Mouse (Mus musculus) telencephalon, adult 2 months (tissue): ENCODE data around the gene Armc5.
A peak's percentile ranks its signal among the peaks of the same experiment; 100 is the strongest.

ENCODE experiments used
- DNase-seq: peaks from one replicate; pipeline ENCODE4 v3.0.0-alpha.2; 2011; ENCODE audit warnings: low read depth, low spot score

Gene Armc5

DNA sequence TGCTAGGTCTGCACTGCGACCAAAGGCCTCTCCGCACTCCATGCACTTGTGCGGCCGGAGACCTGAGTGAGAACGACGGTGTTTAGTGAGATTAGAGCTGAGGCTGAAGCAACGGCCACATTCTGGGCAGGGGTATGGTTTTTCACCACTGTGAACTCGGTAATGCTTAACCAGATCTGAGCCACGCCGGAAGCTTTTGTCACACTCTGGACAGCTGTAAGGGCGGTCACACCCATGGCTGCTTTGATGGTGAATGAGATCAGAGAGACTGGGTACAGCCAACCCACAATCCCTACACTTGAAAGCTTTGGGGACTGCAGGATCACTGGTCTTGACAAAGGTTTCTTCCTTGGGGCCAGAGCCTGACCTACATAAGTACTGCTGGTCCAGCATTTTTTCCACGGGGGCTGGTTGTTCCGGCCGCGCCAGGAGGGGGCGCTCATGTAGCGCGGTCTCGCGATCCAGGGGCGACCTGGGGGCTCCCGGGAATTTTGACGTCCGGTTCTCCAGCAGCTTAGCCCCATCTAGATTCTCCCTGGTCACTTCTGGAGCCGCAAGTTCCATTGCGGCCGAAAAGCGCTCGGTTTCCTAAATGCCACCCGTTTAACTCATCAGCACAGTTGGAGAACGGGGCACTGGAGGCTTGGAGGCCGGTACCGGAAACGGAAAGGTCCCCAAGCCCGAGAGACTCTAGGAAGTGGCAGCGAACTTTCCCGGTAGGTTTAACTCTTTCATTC is at the start of gene Armc5:
TSS of gene Armc5 (plus strand) at position 487 of the 737 bp plus-strand sequence.
- DNase-seq: no peak

DNA sequence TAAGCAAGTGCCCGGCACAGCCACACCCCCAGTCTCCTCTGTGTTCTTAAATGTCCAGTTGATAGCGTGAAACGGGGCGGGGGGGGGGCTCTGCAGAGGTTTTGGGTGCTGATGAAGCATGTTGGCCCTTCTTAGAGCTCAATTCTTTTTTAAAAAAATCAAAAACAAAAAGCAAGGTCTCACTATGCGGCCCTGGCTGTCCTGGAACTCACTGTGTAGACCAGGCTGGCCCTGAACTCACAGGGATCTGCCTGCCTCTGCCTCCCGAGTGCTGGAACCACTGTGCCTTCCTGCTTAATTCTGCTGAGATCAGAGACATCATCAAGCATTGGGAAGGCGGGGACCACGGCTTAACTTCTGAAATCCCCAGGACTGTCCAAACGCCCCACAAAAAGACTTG is 35.5 kb upstream of the Armc5 start:
- DNase-seq: no peak

DNA sequence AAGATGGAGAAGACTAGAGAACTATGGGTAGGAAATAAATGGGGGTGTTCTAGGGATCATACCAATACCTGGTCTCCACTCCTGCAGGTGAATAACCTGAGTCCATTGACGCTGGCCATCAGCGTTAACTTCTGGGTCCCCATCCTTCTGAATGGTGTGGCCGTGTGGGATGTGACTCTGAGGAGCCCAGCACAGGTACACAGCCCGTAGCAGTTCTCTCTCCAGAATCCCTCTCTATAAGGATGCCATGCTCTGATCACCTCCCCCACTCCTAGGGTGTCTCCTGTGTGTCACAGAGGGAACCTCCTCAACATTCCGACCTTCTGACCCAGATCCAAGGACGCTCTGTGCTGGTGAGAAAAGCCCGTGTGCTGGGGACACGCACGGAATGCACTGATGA is 34.1 kb upstream of the Armc5 start:
- DNase-seq: no peak

DNA sequence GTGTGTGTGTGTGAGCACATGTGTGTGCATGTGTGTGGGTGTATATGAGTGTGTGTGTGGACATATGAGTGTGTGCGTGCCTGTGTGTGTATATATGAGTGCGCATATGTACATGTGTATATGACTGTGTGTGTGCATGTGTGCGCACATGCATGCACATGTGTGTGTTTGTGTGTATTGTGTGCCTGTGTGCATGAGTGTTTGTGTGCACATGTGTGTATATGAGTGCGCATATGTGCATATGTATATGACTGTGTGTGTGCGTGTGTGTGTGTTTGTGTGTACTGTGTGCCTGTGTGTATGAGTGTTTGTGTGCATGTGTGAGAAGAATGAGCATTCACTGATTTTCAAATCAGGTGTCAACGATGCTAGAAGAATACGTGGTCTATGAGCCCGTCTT is 33.0 kb upstream of the Armc5 start:
- DNase-seq: no peak

DNA sequence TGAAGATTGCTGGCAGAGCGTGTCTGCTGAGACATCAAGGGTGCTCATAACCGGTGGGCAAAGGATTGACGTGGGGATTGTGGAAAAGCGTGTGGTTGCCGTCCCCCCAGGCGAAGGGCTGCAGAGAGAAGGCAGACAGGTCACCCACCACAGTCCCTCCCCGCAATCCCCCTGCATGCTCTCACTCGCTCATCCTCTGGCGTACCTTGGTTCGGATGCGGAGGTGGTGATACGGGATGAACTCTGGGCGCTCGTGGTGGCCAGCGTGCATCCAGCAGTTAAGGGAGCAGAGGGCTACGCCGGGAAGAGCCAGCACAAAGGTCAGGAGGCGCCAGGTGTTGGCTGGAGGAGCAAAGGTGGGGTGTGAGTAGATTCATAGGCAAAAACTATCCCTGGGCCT is 31.4 kb upstream of the Armc5 start:
- DNase-seq: no peak

DNA sequence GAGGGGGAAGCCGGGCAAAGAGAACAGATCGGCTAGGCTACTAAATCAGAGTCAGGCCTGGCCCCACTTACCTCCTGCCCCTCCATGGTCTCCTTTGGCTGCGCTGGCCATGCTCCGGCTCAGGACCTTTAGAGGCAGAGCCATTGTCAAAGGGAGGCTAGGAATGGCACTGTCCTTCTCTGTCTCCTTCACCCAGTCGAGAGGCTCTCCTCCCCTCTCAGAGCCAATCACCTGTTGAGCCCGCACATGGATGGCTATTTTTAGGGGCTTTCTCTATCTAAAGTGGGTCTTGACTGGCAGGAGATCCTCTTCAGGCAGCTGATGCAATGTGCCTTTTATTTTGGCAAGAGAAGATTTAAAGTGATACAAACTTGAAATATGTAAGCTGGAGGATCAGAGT is 31.0 kb upstream of the Armc5 start, which contains the start of gene Cox6a2:
TSS of gene Cox6a2 (minus strand) at position 236 of the 400 bp plus-strand sequence.
- no peak for DNase-seq

DNA sequence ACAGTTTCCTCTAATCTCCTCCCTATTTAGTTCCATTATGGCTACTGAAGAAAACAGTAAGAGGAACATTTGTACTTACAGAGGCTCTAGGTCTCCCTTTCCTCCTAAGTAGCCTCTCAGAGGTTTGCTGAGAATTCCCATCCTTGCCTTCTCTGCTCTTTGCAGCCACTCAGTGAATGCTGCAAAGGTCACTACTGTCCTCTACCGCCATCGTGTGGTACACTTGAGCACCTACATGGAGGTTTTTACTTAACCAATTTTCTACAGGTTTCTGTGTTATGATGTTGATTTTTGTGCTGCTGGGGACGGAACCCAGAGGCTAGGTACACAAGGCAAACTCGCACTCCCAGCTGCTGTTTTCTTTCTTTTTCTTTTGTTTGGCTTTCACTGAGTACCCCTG is 29.0 kb upstream of the Armc5 start:
- DNase-seq: peak; percentile 43

DNA sequence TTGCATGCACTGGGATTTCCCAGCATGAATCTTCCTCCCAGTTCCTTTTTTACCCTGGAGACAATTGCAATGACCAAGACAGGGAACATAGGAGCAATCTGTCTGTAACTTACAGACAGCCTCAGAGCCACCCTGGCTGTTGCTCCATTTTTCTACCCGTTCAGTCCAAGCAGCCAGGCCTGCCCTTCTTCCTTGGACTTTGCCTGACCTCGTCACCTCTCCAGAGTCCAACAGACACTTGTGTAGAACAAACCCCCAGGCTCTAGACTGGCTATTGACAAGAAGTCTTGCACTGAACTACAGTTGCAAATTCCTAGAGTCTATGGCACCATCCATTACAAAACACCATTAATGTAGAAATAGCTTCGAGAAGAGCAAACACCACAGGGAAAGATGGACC is 27.3 kb upstream of the Armc5 start:
- DNase-seq: no peak

DNA sequence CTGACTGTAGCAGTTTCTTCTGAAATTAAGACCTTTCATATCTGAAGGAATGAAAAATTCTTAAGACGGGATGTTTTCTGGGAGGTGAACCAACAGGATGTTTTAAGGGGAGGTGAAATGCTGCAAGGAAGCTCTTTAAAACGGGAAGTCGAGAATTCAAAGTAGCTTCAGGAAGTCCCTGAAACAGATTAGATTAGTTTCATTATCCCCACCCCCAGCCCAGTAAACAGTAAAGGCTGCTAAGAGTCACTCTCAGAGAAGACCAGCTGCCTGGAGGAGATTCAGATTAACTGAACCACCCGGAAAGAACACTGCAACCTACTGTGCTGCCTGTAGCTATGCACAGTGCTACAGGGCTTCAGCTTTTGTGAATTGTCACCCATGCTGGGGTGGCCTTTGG is 17.2 kb upstream of the Armc5 start:
- DNase-seq: no peak

DNA sequence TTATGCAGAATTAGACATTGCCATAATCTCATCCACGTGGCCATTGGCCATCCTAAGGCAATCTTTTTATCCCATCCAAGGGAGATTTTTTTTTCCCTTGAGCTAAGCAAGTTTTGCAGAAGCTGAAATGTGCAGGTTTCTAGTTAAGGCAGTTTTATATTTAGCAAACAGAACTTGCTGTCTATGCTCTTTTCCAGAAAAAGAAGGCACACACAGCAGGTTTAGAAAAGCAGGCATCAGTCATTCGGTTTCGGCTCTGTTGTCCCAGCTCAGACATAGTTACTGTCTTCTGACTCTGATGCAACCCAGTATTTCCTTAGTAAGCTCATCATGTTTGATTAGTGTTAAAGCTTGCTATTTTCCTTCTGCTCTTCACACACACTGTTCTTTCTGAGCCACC is 16.2 kb upstream of the Armc5 start:
- DNase-seq: peak; percentile 66

DNA sequence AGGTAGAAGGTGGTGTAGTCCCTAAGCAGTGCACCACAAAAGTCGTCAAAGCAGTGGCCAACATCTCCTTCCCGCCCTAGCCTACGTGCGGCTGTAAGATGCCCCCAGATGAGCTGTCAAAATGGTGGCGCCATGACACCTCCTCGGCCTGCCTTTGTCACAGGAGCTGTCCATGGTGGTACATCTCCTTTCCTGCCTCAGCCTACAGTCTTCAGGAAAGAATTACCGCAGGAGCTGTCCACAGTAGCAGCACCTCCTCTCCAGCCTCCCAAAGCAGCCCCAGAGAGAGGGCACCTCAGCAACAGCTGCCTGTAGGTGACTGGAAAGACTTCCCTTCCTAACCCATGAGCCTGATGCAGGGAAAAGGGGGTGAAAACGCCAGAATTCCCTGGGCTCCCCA is 5.4 kb upstream of the Armc5 start:
- DNase-seq: no peak

DNA sequence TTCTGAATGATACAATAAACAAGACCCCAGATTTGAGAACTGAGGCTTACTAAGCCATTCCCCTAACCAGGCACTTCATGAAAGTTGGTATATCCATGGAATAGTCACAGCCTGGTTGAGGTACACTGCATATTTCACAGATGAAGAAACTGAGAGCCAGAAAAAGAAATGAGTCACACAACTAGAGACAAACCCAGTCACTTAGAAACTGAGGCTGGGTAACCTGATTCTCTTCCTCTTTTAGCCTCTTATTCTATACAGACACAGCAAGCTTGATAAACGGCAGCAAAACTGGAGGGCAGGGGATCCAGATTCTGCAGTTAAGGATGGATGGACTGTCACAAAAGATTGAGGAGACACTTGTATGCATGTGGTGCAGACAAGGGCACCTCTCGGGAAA is 2.3 kb upstream of the Armc5 start:
- no peak for DNase-seq

DNA sequence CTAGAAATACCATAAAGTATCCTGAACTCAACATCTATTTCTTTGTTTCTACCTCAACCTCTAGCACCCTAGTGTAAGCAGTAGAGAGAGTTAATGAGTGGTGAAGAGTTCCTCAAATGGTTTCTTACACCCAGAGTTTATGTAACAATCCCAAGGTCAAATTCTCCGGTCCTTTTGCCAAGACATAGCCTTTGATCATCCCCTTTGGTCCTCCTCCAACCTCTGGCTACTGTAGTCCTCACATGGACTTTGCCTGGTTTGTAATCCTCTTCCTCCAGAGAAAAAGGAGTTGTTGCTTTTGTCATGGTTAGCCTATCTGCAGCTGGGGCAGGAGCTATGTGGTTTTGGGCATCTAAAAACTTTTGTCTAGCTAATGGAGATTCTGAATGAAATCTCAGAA is 1.7 kb upstream of the Armc5 start:
- DNase-seq: no peak

DNA sequence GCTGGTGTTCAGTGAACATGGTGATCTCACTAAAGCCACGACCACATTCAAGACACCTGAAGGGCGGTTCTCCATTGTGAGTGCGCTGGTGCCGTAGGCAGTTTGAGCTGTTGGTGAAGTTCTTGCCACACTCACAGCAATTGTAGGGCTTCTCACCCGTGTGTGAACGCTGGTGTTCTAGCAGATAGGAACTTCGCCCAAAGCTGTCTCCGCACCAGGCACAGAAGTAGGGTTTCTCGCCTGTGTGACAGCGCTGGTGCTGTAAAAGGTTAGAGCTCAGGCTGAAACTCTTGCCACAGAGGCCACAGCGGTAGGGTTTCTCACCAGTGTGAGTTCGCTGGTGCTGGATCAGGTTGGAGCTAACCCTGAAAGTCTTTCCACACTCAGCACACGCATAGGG is 716 bp upstream of the Armc5 start:
- DNase-seq: no peak

DNA sequence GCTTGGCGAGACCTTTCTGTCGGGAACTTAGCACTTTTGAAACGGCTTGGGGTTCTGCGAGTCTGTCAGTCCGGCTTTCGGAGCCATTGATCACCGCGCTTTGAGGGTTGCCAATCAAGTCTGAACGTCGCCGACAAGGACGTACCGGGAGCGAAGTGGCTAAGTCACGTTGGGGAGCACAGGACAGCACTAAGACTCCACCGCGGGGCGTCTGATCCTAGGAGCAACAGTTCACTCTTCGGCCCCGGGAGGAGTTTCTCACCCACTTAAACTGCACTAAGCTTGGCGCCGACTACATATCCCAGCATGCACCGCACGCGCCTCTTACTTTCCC is 418 bp downstream of the Armc5 start:
- no peak for DNase-seq

DNA sequence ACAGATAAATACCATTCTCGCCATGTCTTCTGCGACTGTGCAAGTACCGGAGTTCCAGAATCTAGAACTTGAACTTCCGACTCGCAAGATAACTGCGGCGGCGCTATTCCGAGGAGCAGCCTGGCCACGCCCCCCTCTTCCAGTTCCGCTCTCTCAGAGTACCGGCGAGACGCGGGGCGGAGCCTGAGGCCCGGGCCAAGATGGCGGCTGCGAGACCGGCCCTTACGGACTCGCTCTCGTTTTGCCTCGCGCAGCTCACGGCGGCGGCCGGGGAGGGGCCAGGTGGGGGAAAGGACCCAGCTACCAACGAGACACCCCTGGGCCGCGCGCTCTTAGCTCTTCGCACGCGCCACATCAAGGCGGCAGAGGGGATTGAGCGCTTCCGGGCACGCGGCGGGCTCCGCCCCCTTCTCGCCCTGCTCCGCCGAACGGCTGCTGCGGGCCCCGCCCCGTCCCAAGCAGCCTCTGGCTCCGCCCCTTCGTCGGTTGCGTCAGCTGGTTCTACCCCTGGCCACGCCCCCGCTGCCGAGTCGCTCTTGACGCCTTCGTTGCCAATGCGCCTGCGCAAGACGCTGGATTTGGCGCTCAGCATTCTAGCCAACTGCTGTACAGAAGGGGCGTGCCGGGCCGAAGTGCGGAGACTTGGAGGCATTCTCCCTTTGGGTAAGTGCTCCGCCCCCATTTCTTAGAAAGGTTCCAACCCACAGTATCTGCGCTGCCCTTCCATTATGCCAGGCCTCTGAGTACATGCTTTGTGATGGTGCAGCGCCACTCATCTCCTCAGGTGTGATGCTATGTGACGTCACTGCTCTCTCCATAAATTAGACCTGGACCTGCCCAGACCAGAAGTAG is 1.0 kb downstream of the Armc5 start, which contains the start of gene 9130023H24Rik:
TSS of gene 9130023H24Rik (minus strand) at position 105 of the 852 bp plus-strand sequence.
- DNase-seq: peak; percentile 98

DNA sequence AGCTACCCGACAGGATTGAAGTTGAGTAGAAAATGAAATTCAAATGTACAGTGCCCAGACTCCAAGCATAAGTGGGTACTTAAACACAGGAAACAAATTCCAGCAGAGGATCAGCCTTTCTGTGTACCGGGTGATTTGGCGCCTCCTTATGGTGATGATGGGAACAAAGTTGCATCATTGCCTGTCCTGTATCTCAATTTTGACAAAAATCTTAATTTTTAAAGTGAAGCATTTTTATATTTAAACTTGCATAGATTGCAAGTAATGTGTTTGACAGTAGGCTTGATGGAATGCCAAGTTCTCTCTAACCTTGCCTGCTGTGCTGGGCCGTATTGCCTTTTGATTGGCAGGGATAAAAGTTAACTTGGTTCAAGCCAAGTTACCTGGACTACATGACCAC is 1.8 kb downstream of the Armc5 start:
- no peak for DNase-seq

DNA sequence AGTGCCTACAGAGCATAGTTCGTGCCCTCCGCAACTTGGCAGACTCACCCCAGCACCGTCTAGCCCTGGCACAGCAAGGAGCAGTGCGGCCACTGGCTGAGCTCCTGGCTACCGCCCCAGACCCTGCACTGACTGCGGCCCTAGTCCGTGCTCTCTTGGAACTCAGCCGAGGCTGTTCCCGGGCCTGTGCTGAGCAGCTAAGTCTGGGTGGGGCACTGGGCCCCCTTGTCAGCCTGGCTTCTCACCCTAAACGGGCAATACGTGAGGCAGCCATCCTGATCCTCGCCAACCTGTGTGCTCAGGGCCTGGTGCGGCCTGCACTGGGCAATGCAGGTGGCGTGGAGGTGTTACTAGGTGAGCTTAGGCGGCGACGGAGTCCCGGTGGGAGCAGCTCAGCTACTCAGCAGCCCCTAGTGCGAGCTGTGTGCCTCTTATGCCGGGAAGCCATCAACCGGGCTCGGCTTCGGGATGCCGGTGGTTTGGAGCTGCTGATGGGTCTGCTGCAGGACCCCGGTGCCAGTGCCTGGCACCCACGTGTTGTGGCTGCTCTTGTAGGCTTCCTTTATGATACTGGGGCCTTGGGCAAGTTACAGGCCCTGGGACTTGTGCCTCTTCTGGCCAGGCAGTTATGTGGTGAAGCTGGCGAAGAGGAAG is 3.1 kb downstream of the Armc5 start:
- DNase-seq: no peak

DNA sequence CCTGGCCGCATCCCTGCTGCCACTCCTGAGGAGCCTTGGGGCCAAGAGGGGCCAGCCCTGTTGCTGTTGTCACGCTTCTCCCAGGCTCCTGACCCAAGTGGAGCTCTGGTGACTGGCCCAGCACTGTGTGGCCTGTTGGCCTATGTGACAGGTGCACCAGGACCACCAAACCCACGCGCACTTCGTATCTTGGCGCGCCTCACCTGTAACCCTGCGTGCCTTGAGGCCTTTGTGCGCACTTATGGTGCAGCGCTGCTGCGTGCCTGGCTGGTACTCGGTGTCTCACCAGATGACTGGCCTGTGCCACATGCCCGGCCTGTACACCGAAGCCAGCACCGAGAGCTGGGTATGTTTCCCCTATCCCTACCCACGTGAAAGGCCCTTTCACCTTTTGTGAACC is 5.2 kb downstream of the Armc5 start:
- no peak for DNase-seq

DNA sequence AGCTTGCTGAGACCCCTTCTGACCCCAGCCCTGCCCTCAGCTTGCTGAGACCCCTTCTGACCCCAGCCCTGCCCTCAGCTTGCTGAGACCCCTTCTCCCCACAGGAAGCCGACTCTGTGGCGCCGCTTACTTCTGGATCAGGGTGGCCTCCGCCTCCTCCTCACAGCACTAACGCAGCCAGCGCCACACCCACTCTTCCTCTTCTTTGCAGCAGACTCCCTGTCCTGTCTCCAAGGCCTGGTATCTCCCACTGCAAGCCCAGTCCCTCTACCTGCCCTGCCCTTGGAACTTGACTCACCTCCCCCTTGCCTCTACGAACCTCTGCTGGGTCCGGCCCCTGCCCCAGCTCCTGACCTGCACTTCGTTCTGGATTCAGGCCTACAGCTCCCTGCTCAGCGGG is 6.8 kb downstream of the Armc5 start:
- no peak for DNase-seq

DNA sequence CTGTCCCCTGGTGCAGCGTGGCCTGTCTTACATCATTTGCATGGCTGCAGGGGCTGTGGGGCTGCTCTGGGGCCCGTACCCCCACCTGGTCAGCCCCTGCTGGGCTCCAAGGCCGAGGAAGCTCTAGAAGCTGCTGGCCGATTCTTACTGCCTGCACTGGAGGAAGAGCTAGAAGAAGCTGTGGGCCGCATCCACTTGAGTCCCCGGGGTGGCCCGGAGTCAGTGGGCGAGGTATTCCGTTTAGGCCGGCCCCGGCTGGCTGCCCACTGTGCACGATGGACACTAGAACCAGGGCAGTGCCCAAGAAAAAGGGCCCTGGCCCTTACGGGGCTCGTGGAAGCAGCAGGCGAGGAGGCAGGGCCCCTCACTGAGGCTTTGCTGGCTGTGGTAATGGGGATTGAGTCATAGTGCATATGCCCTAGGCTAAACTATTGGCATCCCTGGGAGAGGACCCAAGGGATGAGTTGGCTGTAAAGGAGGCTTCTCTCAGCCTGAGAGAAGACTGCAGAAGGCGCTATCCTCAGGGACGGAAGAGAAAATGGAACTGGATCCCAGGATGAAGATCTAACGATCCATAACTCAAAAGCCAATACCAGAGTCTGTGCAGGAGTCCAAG is 7.4 kb downstream of the Armc5 start:
- DNase-seq: no peak

DNA sequence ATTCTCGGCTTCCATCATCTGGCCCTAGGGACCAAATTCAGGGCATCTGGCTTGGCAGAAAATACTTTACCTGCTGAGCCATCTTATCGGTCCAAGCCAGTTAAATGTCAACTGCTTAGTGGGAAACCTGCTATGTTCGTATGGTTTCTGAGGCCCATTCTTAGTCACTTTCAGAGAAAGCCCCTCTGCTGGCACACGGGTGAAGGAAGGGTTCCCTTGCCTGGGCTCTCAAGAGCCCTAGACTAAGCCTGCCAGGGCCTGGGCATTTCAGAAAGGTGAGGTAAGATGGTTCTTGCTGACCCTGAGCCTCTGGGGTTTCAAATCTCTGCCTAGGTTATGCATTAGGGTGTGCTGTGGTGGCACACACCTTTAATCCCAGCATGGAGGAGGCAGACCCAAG is 8.4 kb downstream of the Armc5 start:
- DNase-seq: no peak
